Mouse (Mus musculus): ENCODE measurements around the gene Tmem132b.

Gene Tmem132b

GRCm38 (mm10) chr5:125518640-125519039 lies 12.9 kb upstream of the Tmem132b start:
- peak; percentile 13 for DNase-seq

GRCm38 (mm10) chr5:125520930-125521590 lies 10.5 kb upstream of the Tmem132b start:
- peak; percentile 20 for DNase-seq

GRCm38 (mm10) chr5:125523361-125523760 lies 8.2 kb upstream of the Tmem132b start:
- DNase-seq = no peak

- no peak for DNase-seq
Measured at GRCm38 (mm10) chr5:125525516-125525915, 6.1 kb upstream of the Tmem132b start.

GRCm38 (mm10) chr5:125526464-125526863 lies 5.1 kb upstream of the Tmem132b start:
- peak; percentile 9 for DNase-seq

- peak; percentile 76 for DNase-seq
Measured at GRCm38 (mm10) chr5:125529109-125529508, 2.5 kb upstream of the Tmem132b start.

- DNase-seq = peak; percentile 4
Measured at GRCm38 (mm10) chr5:125532191-125532544, 594 bp downstream of the Tmem132b start.

- DNase-seq = no peak
Measured at GRCm38 (mm10) chr5:125532545-125533224, 1.1 kb downstream of the Tmem132b start.

GRCm38 (mm10) chr5:125533225-125533900 lies 1.8 kb downstream of the Tmem132b start:
- DNase-seq = no peak

GRCm38 (mm10) chr5:125534168-125534610 lies 2.6 kb downstream of the Tmem132b start:
- no peak for DNase-seq

- DNase-seq = no peak
Measured at GRCm38 (mm10) chr5:125534611-125535324, 3.2 kb downstream of the Tmem132b start.

- no peak for DNase-seq
Measured at GRCm38 (mm10) chr5:125545090-125545489, 13.5 kb downstream of the Tmem132b start.

GRCm38 (mm10) chr5:125546293-125546692 lies 14.7 kb downstream of the Tmem132b start:
- no peak for DNase-seq

- no peak for DNase-seq
Measured at GRCm38 (mm10) chr5:125549750-125550489, 18.3 kb downstream of the Tmem132b start.

- no peak for DNase-seq
Measured at GRCm38 (mm10) chr5:125555732-125556131, 24.2 kb downstream of the Tmem132b start.

GRCm38 (mm10) chr5:125563492-125563891 lies 31.9 kb downstream of the Tmem132b start:
- DNase-seq = no peak

- DNase-seq = no peak
Measured at GRCm38 (mm10) chr5:125565725-125566124, 34.2 kb downstream of the Tmem132b start.

- no peak for DNase-seq
Measured at GRCm38 (mm10) chr5:125568457-125568856, 36.9 kb downstream of the Tmem132b start.

GRCm38 (mm10) chr5:125572011-125572410 lies 40.4 kb downstream of the Tmem132b start:
- no peak for DNase-seq

- DNase-seq = no peak
Measured at GRCm38 (mm10) chr5:125574886-125575285, 43.3 kb downstream of the Tmem132b start.

GRCm38 (mm10) chr5:125575866-125576265 lies 44.3 kb downstream of the Tmem132b start:
- no peak for DNase-seq

- no peak for DNase-seq
Measured at GRCm38 (mm10) chr5:125578661-125579060, 47.1 kb downstream of the Tmem132b start.

GRCm38 (mm10) chr5:125579153-125579552 lies 47.6 kb downstream of the Tmem132b start:
- no peak for DNase-seq
